Mouse (Mus musculus) kidney, embryonic 14.5 days (tissue): ENCODE results near the gene Vti1a. TPM values are rescaled to one million over a fixed set of nuclear protein-coding genes. Genes with fewer than 3 reads are reported as not detected.

Experiments used
- ATAC-seq: fragments of 200-750 bp; cut with Nextera tagmentation; 2 replicates; pipeline ENCODE4 v1.8.0; 2017; ENCODE audit warnings: moderate number of reproducible peaks, mild to moderate bottlenecking, moderate TSS enrichment, moderate library complexity; ENCODE audit not compliant: low FRiP score, low TSS enrichment
- H3K27ac ChIP-seq: fragments of 300-500 bp; sonication (generic); 2 replicates; pipeline ENCODE4 v1.5.1; 2014; ENCODE audit warnings: low read depth, mild to moderate bottlenecking, low read length, moderate library complexity, mixed read lengths
- H3K27me3 ChIP-seq: fragments of 300-500 bp; sonication (generic); 2 replicates; pipeline ENCODE4 v1.6.1; 2014; ENCODE audit warnings: mild to moderate bottlenecking, low read length; ENCODE audit not compliant: control insufficient read depth, insufficient read depth
- H3K36me3 ChIP-seq: fragments of 300-500 bp; sonication (generic); 2 replicates; pipeline ENCODE4 v1.6.1; 2014; ENCODE audit warnings: low read length, mixed read lengths; ENCODE audit not compliant: control insufficient read depth, insufficient read depth
- H3K4me1 ChIP-seq: fragments of 300-500 bp; sonication (generic); 2 replicates; pipeline ENCODE4 v1.6.1; 2014; ENCODE audit warnings: low read length, mixed read lengths; ENCODE audit not compliant: control insufficient read depth, insufficient read depth
- H3K4me2 ChIP-seq: fragments of 300-500 bp; sonication (generic); replicated peaks from 2 replicates; pipeline ENCODE4 v1.6.1; 2014; ENCODE audit warnings: low read depth, mild to moderate bottlenecking, low read length
- H3K4me3 ChIP-seq: fragments of 300-500 bp; sonication (generic); 2 replicates; pipeline ENCODE4 v1.5.1; 2014; ENCODE audit warnings: mild to moderate bottlenecking, low read length
- H3K9ac ChIP-seq: fragments of 300-500 bp; sonication (generic); 2 replicates; pipeline ENCODE4 v1.6.1; 2014; ENCODE audit warnings: low read depth, mild to moderate bottlenecking, low read length, moderate library complexity
- H3K9me3 ChIP-seq: fragments of 300-500 bp; sonication (generic); 2 replicates; pipeline ENCODE4 v1.6.1; 2016; ENCODE audit warnings: low read length; ENCODE audit not compliant: control insufficient read depth
- WGBS: fragments of 180-500 bp; shearing (Covaris S2); extraction: QIAGEN DNeasy Blood & Tissue Kit; methylation state at CpG from one replicate; pipeline ENCODE4 v1.1.7; 2014; 5-methylcytosine and 5-hydroxymethylcytosine counted together
- polyA plus RNA-seq: library from polyadenylated mRNA; unstranded; fragments of >200 nt; fragmentation: Nextera tagmentation; extraction: Ambion mirVana; gene quantifications from 2 replicates; pipeline ENCODE4 v1.2.1, GENCODE M21; 2014

Vti1a gene
- polyA plus RNA-seq, 1 experiment from 2014 or later: 25.7 TPM

DNA sequence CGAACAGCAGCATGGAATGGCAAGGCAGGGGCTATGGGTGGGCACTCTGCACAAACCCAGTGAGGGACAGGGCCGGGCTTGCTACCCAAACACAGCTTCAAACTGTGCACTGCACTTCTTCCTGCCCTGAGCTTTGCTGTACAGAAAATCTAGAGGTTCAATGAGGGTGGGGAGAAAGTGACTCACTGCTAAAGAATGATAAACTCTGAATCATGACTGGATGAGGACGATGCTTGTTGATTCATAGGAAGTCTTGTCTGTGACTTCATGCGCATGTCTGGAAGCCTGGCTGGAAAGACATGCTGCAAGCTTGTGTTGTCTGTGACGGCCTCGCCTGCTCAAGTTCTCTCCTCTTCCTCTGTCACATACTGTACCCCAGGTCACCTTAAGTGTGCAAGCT is 226.4 kb downstream of the Vti1a start:
- whole genome bisulfite sequencing: 77% methylated on average over 6 of the region's 6 CpGs

DNA sequence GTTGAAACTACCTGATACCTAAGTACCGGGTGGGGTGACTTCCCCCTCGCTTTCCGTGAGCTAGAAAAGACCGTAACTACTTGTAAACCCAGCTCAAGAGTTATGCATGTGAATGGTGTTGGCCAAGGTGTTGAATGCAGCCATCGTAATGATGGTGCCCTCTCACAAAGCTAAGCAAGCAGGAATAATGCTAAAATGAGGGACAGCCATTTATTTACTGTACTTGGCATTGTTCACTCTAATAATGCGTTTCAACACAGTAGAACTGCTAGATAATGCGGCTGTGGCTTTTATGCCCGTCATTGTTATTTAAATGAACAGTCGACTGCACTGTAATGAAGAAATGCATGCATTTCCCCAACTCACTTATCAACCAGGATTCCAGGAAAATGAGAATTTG is 227.1 kb downstream of the Vti1a start:
- no peaks in the 10 kb centered on the region for H3K4me1 ChIP-seq
- H3K36me3 ChIP-seq: no peaks in the 10 kb centered on the region
- H3K27ac ChIP-seq: no peak overlapping the region
- no peak for ATAC-seq
- H3K27me3 ChIP-seq: no peaks in the 10 kb centered on the region
- no peak overlapping the region for H3K4me2 ChIP-seq
- H3K4me3 ChIP-seq: no peak overlapping the region
- WGBS: 91% methylated on average over 9 of the region's 9 CpGs
- no peak overlapping the region for H3K9ac ChIP-seq
- no peaks in the 10 kb centered on the region for H3K9me3 ChIP-seq

More for the DNA sequence above, 226.4 kb downstream of the Vti1a start:
- no peaks in the 10 kb centered on the region for H3K36me3 ChIP-seq
- no peak overlapping the region for H3K4me3 ChIP-seq
- no peak for ATAC-seq
- no peak overlapping the region for H3K27ac ChIP-seq
- H3K9ac ChIP-seq: no peak overlapping the region
- no peaks in the 10 kb centered on the region for H3K27me3 ChIP-seq
- H3K9me3 ChIP-seq: no peaks in the 10 kb centered on the region
- H3K4me1 ChIP-seq: no peaks in the 10 kb centered on the region
- no peak overlapping the region for H3K4me2 ChIP-seq

DNA sequence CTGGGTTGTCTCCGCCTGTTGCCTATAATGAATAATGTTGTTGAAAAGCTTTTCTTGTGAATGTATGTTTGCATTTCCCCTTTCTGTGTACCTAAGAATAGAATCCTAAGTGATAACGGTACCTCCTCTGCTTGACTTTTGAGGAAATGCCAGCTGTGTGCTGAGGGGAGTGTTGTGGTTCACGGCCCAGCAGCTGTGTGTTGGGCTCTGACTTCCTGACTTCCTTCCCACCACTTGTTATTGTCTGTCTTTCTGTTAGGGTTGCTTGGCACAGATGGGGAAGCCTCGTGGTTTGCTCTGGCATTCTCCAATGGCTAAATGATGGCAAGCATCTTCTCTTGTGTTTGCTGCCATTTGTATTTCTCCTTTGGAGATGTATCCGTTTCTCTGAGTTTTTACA is 228.4 kb downstream of the Vti1a start:
- H3K9ac ChIP-seq: no peak overlapping the region
- no peak overlapping the region for H3K4me3 ChIP-seq
- H3K4me1 ChIP-seq: no peaks in the 10 kb centered on the region
- no peaks in the 10 kb centered on the region for H3K36me3 ChIP-seq
- H3K9me3 ChIP-seq: no peaks in the 10 kb centered on the region
- H3K27ac ChIP-seq: no peak overlapping the region
- ATAC-seq: no peak
- no peak overlapping the region for H3K4me2 ChIP-seq
- H3K27me3 ChIP-seq: no peaks in the 10 kb centered on the region
- 72% methylated on average over 5 of the region's 5 CpGs for WGBS

DNA sequence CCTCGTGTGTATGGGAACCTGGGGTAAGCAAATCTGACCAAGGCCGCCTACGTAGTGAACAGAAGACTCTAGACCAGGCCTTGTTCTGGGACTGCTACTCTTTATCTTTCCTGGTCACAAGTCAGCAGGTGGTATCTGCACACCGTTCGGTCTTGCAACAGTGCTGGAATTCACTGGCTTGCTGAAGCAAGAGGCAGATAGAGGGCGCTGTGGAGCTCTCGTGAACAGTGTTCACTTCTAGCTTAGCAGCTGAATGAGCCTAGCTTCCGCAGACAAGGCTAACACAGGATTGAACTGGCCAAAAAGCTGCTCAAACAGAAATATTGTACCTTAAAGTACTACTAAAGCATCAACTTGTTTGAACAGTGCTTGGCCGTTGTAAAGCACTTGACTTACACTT is 229.4 kb downstream of the Vti1a start:
- peak; percentile 81 for ATAC-seq
- Histone ChIP-seq H3K36me3 (no peaks in the 10 kb centered on the region), H3K27me3 (no peaks in the 10 kb centered on the region), H3K9ac (no peak overlapping the region), H3K27ac (no peak overlapping the region), H3K4me3 (no peak overlapping the region), H3K9me3 (no peaks in the 10 kb centered on the region), H3K4me1 (no peaks in the 10 kb centered on the region), H3K4me2 (no peak overlapping the region)
- WGBS: 37% methylated on average over 9 of the region's 9 CpGs

DNA sequence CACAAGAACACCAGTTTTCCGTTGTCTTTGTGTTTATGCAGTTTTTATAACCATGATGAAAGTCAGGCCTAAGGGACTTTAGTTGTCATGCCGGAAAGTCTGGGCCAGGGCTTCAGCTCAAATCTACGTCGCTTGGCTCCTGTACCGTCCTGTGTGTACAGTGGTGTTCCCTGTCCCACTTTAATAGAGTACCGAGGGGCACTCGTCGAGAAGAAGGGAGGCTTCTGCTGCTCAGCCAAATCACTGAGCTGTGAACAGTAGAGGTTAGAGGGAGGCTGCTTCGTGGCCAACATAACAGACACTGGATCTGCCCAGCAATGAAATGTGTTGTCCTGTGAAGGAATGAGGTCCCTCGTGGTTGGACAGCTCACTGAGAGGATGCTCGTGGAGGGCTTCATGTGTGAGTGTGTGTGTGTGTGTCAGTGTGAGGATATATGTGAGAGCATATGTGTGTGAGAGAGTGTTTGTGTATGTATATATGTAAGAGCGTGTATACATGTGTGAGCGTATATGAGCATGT is 230.0 kb downstream of the Vti1a start:
- Histone ChIP-seq H3K9ac (no peak overlapping the region), H3K4me2 (no peak overlapping the region), H3K36me3 (no peaks in the 10 kb centered on the region), H3K4me1 (no peaks in the 10 kb centered on the region), H3K27ac (no peak overlapping the region), H3K4me3 (no peak overlapping the region), H3K9me3 (no peaks in the 10 kb centered on the region), H3K27me3 (no peaks in the 10 kb centered on the region)
- ATAC-seq: peak; percentile 75; the same call in 1 of the 2 replicates
- 61% methylated on average over 13 of the region's 13 CpGs for WGBS

DNA sequence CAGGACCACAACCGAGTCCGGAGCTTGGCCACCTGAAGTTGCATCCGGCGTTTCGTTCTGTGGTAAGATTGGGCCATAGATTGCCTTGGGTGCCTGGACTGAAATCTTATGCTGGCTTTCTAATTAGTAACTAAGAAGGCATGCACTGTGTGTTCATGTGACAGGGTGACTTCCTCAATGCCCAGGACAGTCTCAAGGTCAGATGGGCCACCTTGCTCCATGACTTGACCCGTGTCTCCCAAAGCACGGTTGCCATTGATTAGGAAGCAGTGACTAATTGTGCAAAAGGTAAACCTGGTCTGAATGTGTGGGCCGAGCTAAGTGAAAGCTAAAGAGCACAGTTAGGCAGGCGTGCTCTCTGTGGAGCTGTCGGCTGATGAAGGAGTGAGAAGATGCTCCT is 232.1 kb downstream of the Vti1a start:
- ATAC-seq: no peak
- no peaks in the 10 kb centered on the region for H3K9me3 ChIP-seq
- 90% methylated on average over 10 of the region's 10 CpGs for WGBS

DNA sequence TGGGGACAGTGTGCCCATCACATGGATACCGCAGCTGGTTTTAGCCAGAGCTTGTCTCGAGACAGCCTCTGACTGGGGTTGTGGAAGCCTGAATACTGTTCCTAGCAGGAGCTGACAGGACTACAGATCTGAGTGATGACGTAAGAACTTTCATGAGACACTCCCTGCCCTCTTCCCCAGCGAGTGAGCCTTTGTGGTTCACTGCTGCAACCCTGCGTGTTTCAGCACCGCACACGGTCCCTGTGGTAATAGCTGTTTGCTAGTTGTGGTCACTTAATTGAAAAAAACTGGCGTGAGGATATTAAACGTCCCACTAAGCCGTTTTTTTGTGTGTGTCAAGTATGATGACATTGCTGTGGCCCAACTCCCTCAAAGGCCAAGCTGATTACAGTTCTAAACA is 232.6 kb downstream of the Vti1a start:
- H3K27ac ChIP-seq: no peak overlapping the region
- WGBS: 65% methylated on average over 10 of the region's 10 CpGs
- H3K36me3 ChIP-seq: no peaks in the 10 kb centered on the region
- no peak overlapping the region for H3K4me2 ChIP-seq
- no peak for ATAC-seq
- no peak overlapping the region for H3K4me3 ChIP-seq
- no peaks in the 10 kb centered on the region for H3K9me3 ChIP-seq
- 0 out of 2 replicates have a peak, but pooled peaks cover 3% of the 10 kb centered on the region for H3K4me1 ChIP-seq
- no peaks in the 10 kb centered on the region for H3K27me3 ChIP-seq
- H3K9ac ChIP-seq: no peak overlapping the region

More for the DNA sequence above, 232.1 kb downstream of the Vti1a start:
- H3K4me1 ChIP-seq: 0 out of 2 replicates have a peak, but pooled peaks cover 3% of the 10 kb centered on the region
- H3K27me3 ChIP-seq: no peaks in the 10 kb centered on the region
- H3K4me3 ChIP-seq: no peak overlapping the region
- no peak overlapping the region for H3K9ac ChIP-seq
- no peak overlapping the region for H3K27ac ChIP-seq
- H3K36me3 ChIP-seq: no peaks in the 10 kb centered on the region
- no peak overlapping the region for H3K4me2 ChIP-seq

DNA sequence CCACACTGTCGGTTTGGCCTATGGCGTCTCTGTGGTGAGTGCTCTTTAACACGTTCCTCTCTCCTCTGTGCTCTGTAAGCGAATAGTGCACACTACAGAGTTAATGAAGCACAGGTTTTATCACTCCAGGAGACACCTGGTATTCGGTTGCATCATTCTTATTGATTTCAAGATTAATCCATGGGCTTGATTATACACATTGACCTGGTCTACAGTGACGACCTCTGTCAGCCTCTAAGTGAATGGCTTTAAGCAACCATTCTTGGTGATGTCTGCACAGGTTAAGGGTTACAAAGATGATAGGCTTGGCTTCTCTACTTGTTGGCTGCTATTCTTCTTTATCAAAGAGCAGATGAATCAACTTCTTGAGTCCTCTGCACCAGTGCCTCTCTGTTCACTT is 234.1 kb downstream of the Vti1a start:
- 0 out of 2 replicates have a peak, but pooled peaks cover 3% of the 10 kb centered on the region for H3K4me1 ChIP-seq
- no peak overlapping the region for H3K4me2 ChIP-seq
- H3K4me3 ChIP-seq: no peak overlapping the region
- WGBS: 93% methylated on average over 6 of the region's 6 CpGs
- H3K27ac ChIP-seq: no peak overlapping the region
- no peaks in the 10 kb centered on the region for H3K9me3 ChIP-seq
- ATAC-seq: no peak
- no peak overlapping the region for H3K9ac ChIP-seq
- H3K27me3 ChIP-seq: no peaks in the 10 kb centered on the region
- H3K36me3 ChIP-seq: no peaks in the 10 kb centered on the region

DNA sequence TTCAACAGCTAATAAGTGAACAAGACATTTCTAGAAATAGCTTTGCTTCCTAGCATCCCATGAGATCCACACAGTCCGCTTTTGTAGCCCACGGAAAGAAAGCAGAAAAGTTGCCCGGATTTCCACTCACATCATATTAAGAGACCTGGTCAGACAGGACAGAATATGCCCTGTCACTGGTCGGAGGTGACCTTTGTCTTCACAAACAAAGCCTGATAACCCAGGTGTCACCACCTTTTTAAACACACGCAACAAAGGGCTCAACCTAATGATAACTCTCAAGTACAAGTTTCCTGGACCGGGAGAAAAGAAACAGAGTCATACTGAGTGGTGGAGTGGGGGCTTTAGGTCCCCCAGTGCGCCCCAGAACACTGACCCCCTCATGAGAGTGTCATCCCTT is 236.2 kb downstream of the Vti1a start:
- Histone ChIP-seq H3K9ac (no peak overlapping the region), H3K27me3 (no peaks in the 10 kb centered on the region), H3K4me2 (no peak overlapping the region), H3K4me1 (peaks cover 9% of the 10 kb centered on the region; the same call in 1 of the 2 replicates), H3K9me3 (no peaks in the 10 kb centered on the region), H3K27ac (no peak overlapping the region), H3K36me3 (no peaks in the 10 kb centered on the region), H3K4me3 (no peak overlapping the region)
- ATAC-seq: no peak
- WGBS: 72% methylated on average over 7 of the region's 7 CpGs
